Mouse (Mus musculus): ENCODE data around the gene Gm17581.
"Not testable (repeated sequence)": the region's sequence is repeated elsewhere in the genome, so short reads cannot be mapped to it uniquely, and the experiment has no call there.

Gene Gm17581

DNA sequence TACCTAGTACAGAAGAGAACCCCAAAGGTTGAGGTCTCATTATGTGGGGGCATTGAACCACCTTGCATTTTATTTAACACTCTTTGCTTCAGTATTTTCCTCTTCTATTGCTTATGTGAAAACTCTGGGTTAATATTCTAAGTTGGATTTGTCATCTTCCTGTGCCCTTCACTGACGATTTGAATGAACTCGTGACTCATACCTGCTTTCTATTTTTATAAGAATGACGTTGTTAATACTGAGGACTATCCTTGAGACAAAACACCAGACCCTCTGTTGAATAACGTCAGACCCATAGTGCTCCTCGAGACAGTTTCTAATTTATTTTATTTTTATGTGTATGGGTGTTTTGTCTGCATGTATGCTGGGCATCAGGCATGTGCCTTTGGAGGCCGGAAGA is 1.3 kb upstream of the Gm17581 start:
- DNase-seq = no peak

DNA sequence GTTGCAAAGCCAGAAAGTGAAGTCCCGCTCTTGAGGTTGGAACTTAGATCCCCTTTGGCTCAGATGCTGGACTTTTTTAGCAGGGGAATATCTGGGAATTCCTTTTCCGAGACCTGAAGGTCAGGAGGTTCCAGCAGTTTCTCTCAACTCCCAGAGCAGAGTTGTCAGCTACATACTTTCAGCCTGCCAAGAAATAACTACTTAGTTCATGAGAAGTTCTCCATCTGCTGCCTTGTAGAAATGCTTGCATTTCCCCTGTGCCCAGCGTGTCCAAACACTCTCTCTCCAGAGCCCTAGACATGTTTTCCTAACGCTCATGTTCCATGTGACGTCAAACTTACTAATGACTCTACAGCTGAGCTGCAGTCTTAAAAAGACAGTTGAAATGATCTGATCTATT is 586 bp downstream of the Gm17581 start:
- no peak for DNase-seq

- peak; percentile 92 to 94 for DNase-seq
Observed at GRCm38 (mm10) chr2:155729158-155729645, 6.5 kb downstream of the Gm17581 start, which contains the start of gene Edem2. Edem2 (minus strand) TSS chr2:155729475.

DNA sequence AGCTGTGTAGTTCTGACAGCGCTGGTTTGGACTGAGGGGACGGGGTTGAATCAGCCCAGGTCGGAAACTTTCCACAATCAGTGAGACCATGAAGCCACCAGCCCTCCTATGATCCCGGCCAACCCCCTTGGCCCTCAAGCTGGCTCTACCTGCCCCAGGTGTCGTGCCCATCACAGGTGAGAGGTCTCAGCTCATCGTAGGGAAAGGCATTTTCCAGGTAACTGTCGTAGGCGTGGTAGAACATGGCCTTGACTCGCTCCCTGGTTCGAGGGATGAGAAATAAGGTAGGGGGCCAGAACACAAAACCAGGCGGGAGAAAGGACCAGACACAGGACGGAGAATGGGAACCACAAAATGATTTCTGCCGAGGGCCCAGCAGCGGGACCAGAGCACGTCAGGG is 6.9 kb downstream of the Gm17581 start:
- no peak for DNase-seq

GRCm38 (mm10) chr2:155727764-155728395 is 7.8 kb downstream of the Gm17581 start:
- no peak for DNase-seq

DNA sequence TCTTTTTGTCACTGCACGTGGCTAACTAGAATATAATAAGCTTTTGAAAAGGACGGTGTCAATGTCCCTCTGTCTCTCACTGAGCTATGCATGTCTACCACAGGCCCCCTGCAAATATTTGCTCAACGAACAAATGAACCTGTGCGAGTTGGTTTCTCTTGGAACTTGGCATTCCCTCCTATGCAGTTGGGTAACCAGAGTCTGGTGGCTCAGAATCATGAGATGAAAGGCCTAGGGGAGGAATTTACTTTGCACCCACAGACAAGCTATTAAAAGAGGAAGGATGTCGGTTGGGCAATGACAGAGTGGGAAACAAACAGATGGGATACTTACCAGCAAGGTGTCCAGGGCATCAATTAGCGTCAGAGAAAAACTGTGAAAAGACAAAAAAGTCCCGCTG is 9.4 kb downstream of the Gm17581 start:
- DNase-seq = no peak

- DNase-seq = no peak
Observed at GRCm38 (mm10) chr2:155724526-155724925, 11.1 kb downstream of the Gm17581 start.

DNA sequence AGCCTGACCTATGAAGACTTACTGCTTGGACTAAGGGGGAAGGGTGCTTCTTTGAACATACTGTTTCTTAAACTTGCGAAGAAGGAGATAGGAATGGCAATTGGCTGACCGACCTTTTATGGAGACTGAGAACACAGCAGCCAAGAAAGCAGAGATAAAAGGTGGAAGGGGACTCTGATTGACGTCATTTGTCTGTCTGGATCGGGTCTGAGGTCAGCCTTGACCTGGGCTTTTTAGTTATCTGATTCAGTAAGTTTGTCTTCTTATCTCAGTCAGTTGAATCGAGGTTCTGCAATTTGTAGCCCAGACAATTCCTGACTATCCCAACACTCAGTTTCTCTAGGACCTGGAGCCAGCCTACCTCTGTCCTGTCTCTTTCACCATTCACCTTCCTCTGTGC is 11.6 kb downstream of the Gm17581 start:
- no peak for DNase-seq

GRCm38 (mm10) chr2:155720585-155720984 is 15.1 kb downstream of the Gm17581 start:
- no peak for DNase-seq

- no peak for DNase-seq
Observed at GRCm38 (mm10) chr2:155717082-155717990, 18.3 kb downstream of the Gm17581 start.

DNA sequence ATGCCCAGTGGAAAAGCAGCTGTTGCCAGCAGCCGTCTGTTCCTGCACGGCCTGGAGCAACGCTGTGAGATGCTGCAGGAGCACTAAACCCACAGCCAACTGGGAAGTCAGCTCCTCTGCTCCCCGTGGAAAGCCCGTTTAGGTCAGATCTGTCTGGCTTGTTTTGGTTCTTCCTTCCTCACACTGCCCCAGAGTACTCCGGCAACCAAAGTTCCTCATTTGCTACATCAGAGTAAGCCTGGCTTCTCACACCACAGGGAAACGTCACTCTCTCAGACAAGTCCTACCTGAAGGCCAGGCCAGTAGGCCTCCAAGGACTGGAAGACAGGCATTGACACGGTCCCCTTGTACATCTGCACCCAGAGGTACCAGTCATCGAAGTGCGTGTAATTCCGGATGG is 25.1 kb downstream of the Gm17581 start:
- DNase-seq = no peak

DNA sequence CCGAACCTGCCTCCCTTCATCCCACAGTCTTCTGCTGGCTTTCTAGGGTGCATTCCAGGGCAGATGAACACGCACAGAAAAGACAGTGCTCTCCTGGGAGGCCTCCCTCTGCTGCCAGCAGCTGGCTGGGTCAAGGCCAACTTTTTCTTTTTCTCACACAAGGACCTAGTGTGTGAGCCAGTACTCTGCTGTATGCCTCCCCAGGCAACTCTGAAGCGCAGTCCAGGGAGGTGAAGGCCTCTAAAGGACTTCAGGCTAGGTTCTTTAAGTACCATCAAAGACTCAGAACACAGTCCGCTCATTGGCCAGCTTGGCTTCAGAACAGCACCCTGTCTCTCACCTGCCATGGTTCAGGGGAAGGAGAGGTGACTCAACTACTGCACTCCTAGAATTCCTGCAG is 28.4 kb downstream of the Gm17581 start:
- DNase-seq = no peak

- no peak for DNase-seq
Observed at GRCm38 (mm10) chr2:155703630-155704029, 32.0 kb downstream of the Gm17581 start.

- no peak for DNase-seq
Observed at GRCm38 (mm10) chr2:155701399-155701919, 34.2 kb downstream of the Gm17581 start.

GRCm38 (mm10) chr2:155698443-155698842 is 37.2 kb downstream of the Gm17581 start:
- not testable (repeated sequence) for DNase-seq

DNA sequence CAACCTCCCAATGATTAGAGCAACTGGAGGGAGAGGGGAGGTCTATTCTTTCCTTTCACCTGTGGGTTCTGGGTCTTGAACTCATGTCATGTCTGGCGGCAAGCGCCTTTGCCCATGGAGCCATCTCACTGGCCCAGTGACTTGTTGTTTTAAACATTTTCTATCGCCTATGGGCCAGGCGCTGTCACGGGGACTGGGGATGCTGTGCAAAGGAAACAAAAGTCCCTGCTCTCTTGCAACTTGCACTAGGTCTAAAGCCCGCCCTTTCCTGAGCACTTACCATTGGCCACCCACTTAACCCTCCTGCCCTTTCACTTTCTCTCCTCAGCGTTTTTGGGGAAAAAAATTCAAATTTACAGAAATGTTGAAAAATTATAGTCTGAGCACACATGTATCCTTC is 38.8 kb downstream of the Gm17581 start:
- DNase-seq = no peak

GRCm38 (mm10) chr2:155696091-155696558 is 39.5 kb downstream of the Gm17581 start:
- DNase-seq = peak; percentile 89 to 97

DNA sequence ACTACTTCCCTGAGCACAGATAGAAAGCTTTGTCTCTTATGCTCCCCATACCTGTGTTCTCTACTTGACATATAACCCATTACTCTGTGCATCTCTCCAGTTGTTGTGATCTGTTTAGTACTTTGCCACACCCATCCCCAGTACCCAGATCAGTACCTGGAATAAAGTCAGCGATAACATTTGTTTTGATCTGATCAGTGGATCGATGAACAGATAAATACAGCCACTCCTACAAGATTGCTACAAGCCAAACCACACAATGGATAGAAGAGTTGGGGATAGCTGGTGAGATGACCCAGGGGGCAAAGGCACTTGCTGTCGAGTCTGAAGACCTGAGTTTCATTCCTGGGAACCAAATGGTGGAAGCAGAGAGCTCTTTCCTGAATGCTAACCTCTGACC is 40.4 kb downstream of the Gm17581 start:
- DNase-seq = no peak

- DNase-seq = no peak
Observed at GRCm38 (mm10) chr2:155694564-155694963, 41.1 kb downstream of the Gm17581 start.

- peak; percentile 19 to 48 for DNase-seq
Observed at GRCm38 (mm10) chr2:155693136-155693535, 42.5 kb downstream of the Gm17581 start.

DNA sequence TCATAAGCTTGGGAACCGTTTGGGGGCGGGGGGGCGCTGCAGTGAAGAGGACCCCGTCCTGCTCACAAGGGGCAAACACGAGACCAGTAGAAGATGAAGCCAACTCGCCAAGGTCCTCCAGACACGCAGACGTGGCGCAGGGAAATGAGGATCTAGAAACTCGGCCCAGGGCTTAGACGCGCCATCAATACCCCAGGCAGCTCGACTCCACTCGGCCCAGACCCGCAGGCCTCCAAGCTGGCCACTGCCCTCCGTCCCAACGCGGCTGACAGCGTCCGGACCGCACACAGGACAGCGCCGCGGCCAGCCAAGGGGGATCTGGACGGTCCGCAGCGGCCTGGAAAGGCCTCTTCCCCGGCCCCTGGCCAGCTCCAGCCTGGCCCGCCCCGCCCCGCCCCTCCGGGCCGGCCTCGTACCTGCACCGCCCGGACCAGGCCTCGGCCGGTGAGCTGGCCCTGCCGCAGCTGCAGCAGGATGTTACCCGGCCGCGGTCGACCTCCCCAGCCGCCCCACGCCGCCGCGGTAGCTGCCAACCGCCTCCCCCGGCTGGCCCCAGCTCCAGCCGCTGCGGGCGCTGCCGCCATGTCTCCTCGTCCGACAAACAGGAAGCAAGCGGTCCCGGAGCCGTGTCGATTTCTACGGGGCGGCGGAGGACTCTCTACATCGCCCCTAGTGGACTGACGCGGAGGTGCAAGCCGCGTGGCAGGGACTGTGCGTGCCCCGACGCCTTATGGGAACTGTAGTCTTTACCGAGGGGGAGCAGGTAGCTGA is 43.8 kb downstream of the Gm17581 start, which contains the start of gene Trpc4ap:
Gene Trpc4ap (minus strand): TSS at position 662 of the 771 bp plus-strand sequence.
- DNase-seq = peak; percentile 95 to 97

DNA sequence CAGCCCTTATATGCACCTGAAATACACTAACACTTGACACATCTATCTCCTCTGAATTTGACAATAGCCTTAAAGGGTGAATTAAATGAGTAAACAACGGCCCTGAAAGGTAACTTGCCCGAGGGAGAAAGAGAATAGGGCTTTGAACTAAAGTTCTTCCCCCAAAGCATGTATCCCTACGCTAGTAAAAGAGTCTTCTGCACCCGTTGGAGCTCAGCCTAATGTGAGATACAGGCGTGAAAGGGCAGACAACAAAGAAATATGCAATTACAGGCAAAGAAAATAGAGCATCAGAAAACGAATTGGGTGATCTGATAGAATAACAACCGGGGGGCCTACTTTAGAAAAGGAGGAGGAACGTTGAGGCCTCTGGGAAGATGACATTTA is 44.3 kb downstream of the Gm17581 start:
- DNase-seq = no peak

GRCm38 (mm10) chr2:155689211-155689610 is 46.5 kb downstream of the Gm17581 start:
- no peak for DNase-seq
